Comparison of ENCODE assay signal across 26 mouse cellular contexts in genomic region chr12:83551305-83551704, GRCm38 (mm10).
"Had no signal": no experiment of that assay in that cellular context is flagged by ENCODE, and none has a peak within 500 bp of the region (broad histone marks: within the 10 kb centered on the region; RNA-seq: fewer than 3 reads in every experiment).

No protein-coding gene starts in this region.

- H3K4me2 ChIP-seq: heart, embryonic 12.5 days; hindbrain, embryonic 12.5 days; hindbrain, embryonic 14.5 days; intestine, embryonic 15.5 days; limb, embryonic 13.5 days; liver, embryonic 12.5 days had no signal

- H3K4me3 ChIP-seq: gastrocnemius, adult 2 months; heart, embryonic 10.5 days; heart, embryonic 12.5 days; hindbrain, embryonic 10.5 days; hindbrain, embryonic 12.5 days; intestine, embryonic 15.5 days; layer of hippocampus, adult 2 months; limb, embryonic 13.5 days; liver, embryonic 12.5 days had no signal

- H3K4me1 ChIP-seq: heart, embryonic 10.5 days; heart, embryonic 12.5 days; hindbrain, embryonic 10.5 days; hindbrain, embryonic 12.5 days; intestine, embryonic 15.5 days; limb, embryonic 13.5 days had no signal

- H3K27me3 ChIP-seq: heart, embryonic 12.5 days; hindbrain, embryonic 12.5 days; intestine, embryonic 15.5 days; limb, embryonic 13.5 days; liver, embryonic 12.5 days had no signal

- H3K9ac ChIP-seq: heart, embryonic 12.5 days; hindbrain, embryonic 12.5 days; hindbrain, embryonic 14.5 days; intestine, embryonic 15.5 days; limb, embryonic 13.5 days; liver, embryonic 12.5 days; liver, embryonic 14.5 days had no signal

- H3K9me3 ChIP-seq: heart, embryonic 10.5 days; heart, embryonic 12.5 days; hindbrain, embryonic 10.5 days; hindbrain, embryonic 12.5 days; intestine, embryonic 15.5 days; limb, embryonic 13.5 days; liver, embryonic 12.5 days had no signal

- ATAC-seq: hindbrain, embryonic 16.5 days; inflammation-experienced regulatory T-cells, adult 6 months; intestine, embryonic 15.5 days; intestine, postnatal 0 days; liver, embryonic 12.5 days had no signal

- H3K27ac ChIP-seq: gastrocnemius, adult 2 months; heart, embryonic 10.5 days; hindbrain, embryonic 10.5 days; hindbrain, embryonic 12.5 days; hindbrain, embryonic 14.5 days; intestine, embryonic 15.5 days; layer of hippocampus, adult 2 months; limb, embryonic 13.5 days; liver, embryonic 12.5 days; liver, embryonic 14.5 days had no signal

- DNase-seq: gastrocnemius, adult 2 months; gastrocnemius, postnatal 10 days; gastrocnemius, postnatal 25 days; heart, adult 18-20 months; heart, postnatal 10 days; heart, postnatal 4 days; kidney, adult 18-20 months; kidney, adult 8-10 months; kidney, postnatal 10 days; kidney, postnatal 25 days; kidney, postnatal 4 days; left cerebral cortex, postnatal 4 days; lung, adult 18-20 months had no signal
